Mouse (Mus musculus): ENCODE data around the gene Nsun6. TPM values are rescaled to one million over a fixed set of nuclear protein-coding genes. Genes with fewer than 3 reads are reported as not detected.

Nsun6 gene
- 6.8 and 7.6 TPM in 2 replicates for polyA plus RNA-seq (2015; fragmentation: Nextera tagmentation; extraction: Ambion mirVana)

GRCm38 (mm10) chr2:15054945-15055637 is at the start of gene Nsun6:
Gene Nsun6 (minus strand): TSS chr2:15055069.
- peak; percentile 98 for ATAC-seq

DNA sequence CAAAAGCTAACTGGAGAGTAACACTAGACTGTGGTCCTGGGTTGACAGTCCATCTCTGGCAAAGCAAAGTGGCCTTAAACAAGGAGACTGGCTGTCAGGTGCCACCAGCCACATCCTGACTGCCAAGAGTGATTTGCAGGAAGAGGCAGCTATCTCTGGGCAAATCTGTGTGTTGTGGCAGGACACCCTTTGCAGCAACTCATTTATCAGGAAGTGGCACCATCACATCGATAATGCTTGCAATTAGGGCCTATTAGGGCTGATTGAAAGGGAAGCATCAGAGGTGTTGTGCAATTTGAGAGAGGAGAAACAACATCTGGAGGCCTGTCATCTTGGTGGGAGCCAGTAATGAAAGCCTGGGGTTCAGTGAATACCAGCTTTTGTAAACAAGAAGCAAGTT is 49.5 kb upstream of the Nsun6 start:
- 48% methylated on average over 1 of the region's 1 CpGs for WGBS
- Histone ChIP-seq H3K27me3 (replicated peaks; ENCODE audit: control insufficient read depth, insufficient read depth, low read length) (no peaks in the 10 kb centered on the region), H3K4me3 (ENCODE audit: low read length) (no peak overlapping the region), H3K9me3 (ENCODE audit: control insufficient read depth, low read length) (no peaks in the 10 kb centered on the region), H3K4me2 (ENCODE audit: low read depth, low read length) (no peak overlapping the region), H3K4me1 (ENCODE audit: control insufficient read depth, insufficient read depth, low read length) (no peaks in the 10 kb centered on the region), H3K9ac (ENCODE audit: low read depth, low read length) (no peak overlapping the region), H3K27ac (ENCODE audit: low read length) (no peak overlapping the region), H3K36me3 (ENCODE audit: control insufficient read depth, insufficient read depth, low read length) (no peaks in the 10 kb centered on the region)
- no peak for ATAC-seq

More at GRCm38 (mm10) chr2:15054945-15055637, at the start of gene Nsun6:
- Histone ChIP-seq H3K27ac (ENCODE audit: low read length) (peak within 1 kb of the TSS; percentile 93), H3K4me2 (ENCODE audit: low read depth, low read length) (peak within 1 kb of the TSS; percentile 71), H3K4me1 (ENCODE audit: control insufficient read depth, insufficient read depth, low read length) (peaks cover 17% of the 10 kb centered on the region), H3K27me3 (replicated peaks; ENCODE audit: control insufficient read depth, insufficient read depth, low read length) (no peaks in the 10 kb centered on the region), H3K9me3 (ENCODE audit: control insufficient read depth, low read length) (no peaks in the 10 kb centered on the region), H3K4me3 (ENCODE audit: low read length) (peak within 1 kb of the TSS; percentile 86), H3K36me3 (ENCODE audit: control insufficient read depth, insufficient read depth, low read length) (no peaks in the 10 kb centered on the region), H3K9ac (ENCODE audit: low read depth, low read length) (peak within 1 kb of the TSS; percentile 94)
- WGBS = 0% methylated on average over 75 of the region's 75 CpGs

DNA sequence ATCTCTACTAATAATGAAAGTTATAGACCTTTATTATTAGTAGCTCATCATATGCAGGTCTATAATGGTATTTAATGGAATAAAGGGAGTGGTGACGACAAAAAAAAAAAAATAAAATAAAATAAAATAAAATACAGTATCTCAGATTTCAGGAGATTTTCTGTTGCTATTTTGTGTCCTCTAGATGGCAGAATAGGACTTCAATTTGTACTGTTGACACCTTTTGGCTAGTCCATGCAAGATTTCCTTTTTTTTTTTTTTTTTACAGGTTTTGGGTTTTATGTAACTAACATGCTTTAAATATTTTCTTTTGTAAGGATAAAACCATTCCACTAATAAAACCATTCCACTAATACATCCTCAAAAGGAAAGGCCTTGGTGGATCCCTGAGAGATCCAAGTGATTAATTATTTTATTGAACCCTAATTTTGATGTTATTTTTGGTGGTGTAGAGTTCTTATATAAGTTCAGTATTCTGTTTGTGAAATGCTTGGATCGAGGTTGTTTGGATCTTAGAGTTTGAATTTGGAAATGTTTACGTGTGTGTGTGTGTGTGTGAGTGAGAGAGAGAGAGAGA is 41.7 kb upstream of the Nsun6 start:
- no peak for ATAC-seq
- Histone ChIP-seq H3K9me3 (ENCODE audit: control insufficient read depth, low read length) (no peaks in the 10 kb centered on the region), H3K27me3 (replicated peaks; ENCODE audit: control insufficient read depth, insufficient read depth, low read length) (no peaks in the 10 kb centered on the region), H3K4me3 (ENCODE audit: low read length) (no peak overlapping the region), H3K27ac (ENCODE audit: low read length) (no peak overlapping the region), H3K4me2 (ENCODE audit: low read depth, low read length) (no peak overlapping the region), H3K36me3 (ENCODE audit: control insufficient read depth, insufficient read depth, low read length) (no peaks in the 10 kb centered on the region), H3K9ac (ENCODE audit: low read depth, low read length) (no peak overlapping the region), H3K4me1 (ENCODE audit: control insufficient read depth, insufficient read depth, low read length) (no peaks in the 10 kb centered on the region)
- WGBS = 57% methylated on average over 3 of the region's 3 CpGs

- Histone ChIP-seq H3K9ac (ENCODE audit: low read depth, low read length) (no peak overlapping the region), H3K27ac (ENCODE audit: low read length) (no peak overlapping the region), H3K4me2 (ENCODE audit: low read depth, low read length) (no peak overlapping the region), H3K36me3 (ENCODE audit: control insufficient read depth, insufficient read depth, low read length) (no peaks in the 10 kb centered on the region), H3K27me3 (replicated peaks; ENCODE audit: control insufficient read depth, insufficient read depth, low read length) (no peaks in the 10 kb centered on the region), H3K9me3 (ENCODE audit: control insufficient read depth, low read length) (no peaks in the 10 kb centered on the region), H3K4me1 (ENCODE audit: control insufficient read depth, insufficient read depth, low read length) (no peaks in the 10 kb centered on the region), H3K4me3 (ENCODE audit: low read length) (no peak overlapping the region)
- 69% methylated on average over 1 of the region's 1 CpGs for WGBS
- ATAC-seq = no peak
These were observed 32.4 kb upstream of the Nsun6 start for GRCm38 (mm10) chr2:15087308-15087707.

DNA sequence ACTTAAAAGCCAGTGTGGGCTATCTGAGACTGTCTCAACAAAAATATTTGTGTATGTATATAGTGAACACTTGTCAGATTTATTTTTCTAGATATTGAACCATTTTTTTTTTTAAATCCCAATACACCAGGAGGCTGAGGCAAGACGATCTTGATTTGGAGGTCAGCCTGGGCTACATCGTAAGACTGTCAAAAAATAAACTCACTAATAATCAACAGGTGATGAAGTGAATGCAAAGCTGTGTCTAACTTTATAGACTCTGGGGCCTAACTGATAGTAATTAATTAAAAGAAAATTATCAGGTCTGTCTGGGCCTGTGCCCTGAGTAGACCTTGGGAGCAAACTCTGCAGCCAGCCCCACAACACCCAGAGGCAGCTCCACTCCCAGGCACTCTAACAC is 28.8 kb upstream of the Nsun6 start:
- ATAC-seq = no peak
- H3K4me2 ChIP-seq (ENCODE audit: low read depth, low read length) = no peak overlapping the region
- H3K27ac ChIP-seq (ENCODE audit: low read length) = no peak overlapping the region
- no peaks in the 10 kb centered on the region for H3K27me3 ChIP-seq (replicated peaks; ENCODE audit: control insufficient read depth, insufficient read depth, low read length)
- no peak overlapping the region for H3K4me3 ChIP-seq (ENCODE audit: low read length)
- H3K4me1 ChIP-seq (ENCODE audit: control insufficient read depth, insufficient read depth, low read length) = no peaks in the 10 kb centered on the region
- WGBS = 99% methylated on average over 2 of the region's 2 CpGs
- H3K36me3 ChIP-seq (ENCODE audit: control insufficient read depth, insufficient read depth, low read length) = 0 out of 2 replicates have a peak, but pooled peaks cover 2% of the 10 kb centered on the region
- H3K9ac ChIP-seq (ENCODE audit: low read depth, low read length) = no peak overlapping the region
- no peaks in the 10 kb centered on the region for H3K9me3 ChIP-seq (ENCODE audit: control insufficient read depth, low read length)

- H3K27me3 ChIP-seq (replicated peaks; ENCODE audit: control insufficient read depth, insufficient read depth, low read length) = no peaks in the 10 kb centered on the region
- H3K4me2 ChIP-seq (ENCODE audit: low read depth, low read length) = no peak overlapping the region
- WGBS = 69% methylated on average over 5 of the region's 5 CpGs
- no peak overlapping the region for H3K4me3 ChIP-seq (ENCODE audit: low read length)
- H3K36me3 ChIP-seq (ENCODE audit: control insufficient read depth, insufficient read depth, low read length) = peaks cover 7% of the 10 kb centered on the region; the same call in 1 of the 2 replicates
- H3K9ac ChIP-seq (ENCODE audit: low read depth, low read length) = no peak overlapping the region
- H3K4me1 ChIP-seq (ENCODE audit: control insufficient read depth, insufficient read depth, low read length) = no peaks in the 10 kb centered on the region
- H3K27ac ChIP-seq (ENCODE audit: low read length) = no peak overlapping the region
- H3K9me3 ChIP-seq (ENCODE audit: control insufficient read depth, low read length) = no peaks in the 10 kb centered on the region
- ATAC-seq = no peak
These were observed 12.2 kb upstream of the Nsun6 start for GRCm38 (mm10) chr2:15067091-15067490.

GRCm38 (mm10) chr2:15065447-15065846 is 10.6 kb upstream of the Nsun6 start:
- 85% methylated on average over 2 of the region's 2 CpGs for WGBS

DNA sequence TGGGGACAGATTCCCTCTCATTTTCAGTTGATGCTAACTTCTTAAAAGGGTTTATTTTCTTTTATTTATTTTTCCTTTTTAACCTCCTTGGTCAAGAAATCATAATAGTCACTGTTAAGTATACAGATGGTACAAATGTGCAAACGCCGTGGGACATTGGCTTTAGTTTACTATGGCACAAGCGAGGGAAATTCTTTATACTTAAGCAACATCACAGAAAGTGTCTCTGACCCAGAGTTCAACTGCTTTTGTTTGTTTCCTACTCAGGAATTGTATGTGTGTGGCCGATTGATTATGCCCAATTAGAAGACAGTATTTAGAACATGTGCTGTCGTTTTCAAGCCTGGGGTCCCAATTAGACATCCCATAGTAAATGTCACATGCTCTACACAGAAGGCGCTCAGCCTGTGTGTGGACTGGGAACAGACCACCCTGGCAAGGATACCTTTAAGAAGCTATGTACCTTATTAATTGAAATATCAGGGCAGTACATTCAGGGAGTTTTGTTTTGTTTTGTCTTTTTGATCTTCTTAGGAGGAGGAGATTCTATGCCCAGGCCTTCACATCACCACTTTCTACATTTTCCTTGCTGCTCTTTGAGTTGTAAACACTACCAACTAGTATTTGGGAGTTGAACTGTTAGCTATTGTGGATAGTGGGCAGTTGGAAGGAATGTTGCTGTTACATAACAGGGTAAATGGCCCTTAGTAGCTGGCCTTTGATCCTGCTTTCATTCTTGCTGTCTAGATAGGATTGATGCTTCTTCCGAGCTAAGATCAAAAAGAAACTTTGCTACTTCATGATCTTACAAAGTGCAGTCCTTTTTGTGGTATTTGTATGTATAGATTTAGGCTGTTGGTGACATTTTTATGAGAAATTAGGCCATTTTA is 9.8 kb upstream of the Nsun6 start:
- Histone ChIP-seq H3K27me3 (replicated peaks; ENCODE audit: control insufficient read depth, insufficient read depth, low read length) (no peaks in the 10 kb centered on the region), H3K9me3 (ENCODE audit: control insufficient read depth, low read length) (no peaks in the 10 kb centered on the region), H3K36me3 (ENCODE audit: control insufficient read depth, insufficient read depth, low read length) (no peaks in the 10 kb centered on the region), H3K4me3 (ENCODE audit: low read length) (no peak overlapping the region), H3K4me1 (ENCODE audit: control insufficient read depth, insufficient read depth, low read length) (no peaks in the 10 kb centered on the region), H3K9ac (ENCODE audit: low read depth, low read length) (no peak overlapping the region), H3K4me2 (ENCODE audit: low read depth, low read length) (no peak overlapping the region), H3K27ac (ENCODE audit: low read length) (no peak overlapping the region)
- 66% methylated on average over 7 of the region's 7 CpGs for whole genome bisulfite sequencing
- no peak for ATAC-seq

More at GRCm38 (mm10) chr2:15065447-15065846, 10.6 kb upstream of the Nsun6 start:
- no peak overlapping the region for H3K4me2 ChIP-seq (ENCODE audit: low read depth, low read length)
- H3K27ac ChIP-seq (ENCODE audit: low read length) = no peak overlapping the region
- no peaks in the 10 kb centered on the region for H3K9me3 ChIP-seq (ENCODE audit: control insufficient read depth, low read length)
- no peak for ATAC-seq
- peaks cover 5% of the 10 kb centered on the region; the same call in 1 of the 2 replicates for H3K36me3 ChIP-seq (ENCODE audit: control insufficient read depth, insufficient read depth, low read length)
- no peaks in the 10 kb centered on the region for H3K4me1 ChIP-seq (ENCODE audit: control insufficient read depth, insufficient read depth, low read length)
- no peak overlapping the region for H3K9ac ChIP-seq (ENCODE audit: low read depth, low read length)
- no peaks in the 10 kb centered on the region for H3K27me3 ChIP-seq (replicated peaks; ENCODE audit: control insufficient read depth, insufficient read depth, low read length)
- H3K4me3 ChIP-seq (ENCODE audit: low read length) = no peak overlapping the region

- 22% methylated on average over 1 of the region's 1 CpGs for WGBS
- no peaks in the 10 kb centered on the region for H3K9me3 ChIP-seq (ENCODE audit: control insufficient read depth, low read length)
- no peaks in the 10 kb centered on the region for H3K36me3 ChIP-seq (ENCODE audit: control insufficient read depth, insufficient read depth, low read length)
- H3K9ac ChIP-seq (ENCODE audit: low read depth, low read length) = no peak overlapping the region
- H3K4me1 ChIP-seq (ENCODE audit: control insufficient read depth, insufficient read depth, low read length) = no peaks in the 10 kb centered on the region
- H3K27ac ChIP-seq (ENCODE audit: low read length) = no peak overlapping the region
- H3K4me2 ChIP-seq (ENCODE audit: low read depth, low read length) = no peak overlapping the region
- H3K4me3 ChIP-seq (ENCODE audit: low read length) = no peak overlapping the region
- no peaks in the 10 kb centered on the region for H3K27me3 ChIP-seq (replicated peaks; ENCODE audit: control insufficient read depth, insufficient read depth, low read length)
- no peak for ATAC-seq
These were observed 8.9 kb upstream of the Nsun6 start for GRCm38 (mm10) chr2:15063815-15064214.

Data from intestine, embryonic 16.5 days (tissue).